Mouse (Mus musculus) G1E (cell line): Measurements from ENCODE around the gene Neurod6. TPM values are rescaled to one million over a fixed set of nuclear protein-coding genes. Genes with fewer than 3 reads are reported as not detected.

Experiments
- ATAC-seq: 2 replicates; pipeline ENCODE4 v1.8.0; 2016; ENCODE audit warnings: mild to moderate bottlenecking; ENCODE audit not compliant: insufficient number of reproducible peaks, poor library complexity, low FRiP score, severe bottlenecking; ENCODE audit errors: extremely low read depth
- DNase-seq: peaks from one replicate; pipeline ENCODE4 v3.0.0; 2012; ENCODE audit warnings: low spot score
- H3K27me3 ChIP-seq: 2 replicates; pipeline ENCODE4 v1.6.1; 2012; ENCODE audit warnings: mild to moderate bottlenecking, low read length, inconsistent platforms; ENCODE audit not compliant: insufficient read depth
- H3K36me3 ChIP-seq: replicated peaks from 2 replicates; pipeline ENCODE3; 2012; ENCODE audit warnings: mild to moderate bottlenecking, inconsistent platforms
- H3K4me1 ChIP-seq: 2 replicates; pipeline ENCODE4 v1.6.1; 2012; ENCODE audit warnings: low read depth, low read length, inconsistent platforms, mixed read lengths; ENCODE audit not compliant: insufficient read depth
- H3K4me3 ChIP-seq: 2 replicates; pipeline ENCODE4 v1.5.1; 2012; ENCODE audit warnings: low read depth, mild to moderate bottlenecking, inconsistent platforms, low read length, moderate library complexity, mixed read lengths
- H3K9me3 ChIP-seq: replicated peaks from 2 replicates; pipeline ENCODE4 v1.6.1; 2012; ENCODE audit warnings: inconsistent platforms
- CTCF ChIP-seq: IDR thresholded peaks from 2 replicates; pipeline ENCODE4 v1.5.1; 2012; ENCODE audit warnings: low read depth, low read length, inconsistent platforms, mixed read lengths
- GATA1 ChIP-seq: IDR thresholded peaks from 2 replicates; pipeline ENCODE4 v1.6.1; 2012; ENCODE audit warnings: borderline replicate concordance, low read length, inconsistent platforms, mixed read lengths
- GATA2 ChIP-seq: IDR thresholded peaks from 2 replicates; pipeline ENCODE4 v1.6.1; 2012; ENCODE audit warnings: low read depth, low read length, inconsistent platforms, borderline replicate concordance
- POLR2AphosphoS5 ChIP-seq: IDR thresholded peaks from 2 replicates; pipeline ENCODE4 v1.6.1; 2012; ENCODE audit warnings: low read depth, low read length, inconsistent platforms; ENCODE audit not compliant: insufficient replicate concordance
- TAL1 ChIP-seq: conservative IDR thresholded peaks from 2 replicates; pipeline ENCODE4 v1.6.1; 2012; ENCODE audit warnings: low read depth, low read length, inconsistent platforms, mixed read lengths
- polyA plus RNA-seq: library from polyadenylated mRNA; stranded (reverse); fragments of >175 nt; gene quantifications from 2 replicates; pipeline ENCODE4 v1.2.3, GENCODE M21; 2012
- total RNA-seq, 2 experiments: library from RNA; stranded (forward) in 1 of 2; stranded (reverse) in 1 of 2; fragments of 200-1000 nt in 1 of 2; fragments of >200 nt in 1 of 2; fragmentation: Nextera tagmentation in 1 of 2; gene quantifications; 2 replicates each; pipeline ENCODE4 v1.2.3; 2014 to 2017

Gene Neurod6
- total and polyA plus RNA-seq, 3 experiments: not detected

GRCm38 (mm10) chr6:55648886-55649285, 32.2 kb downstream of the Neurod6 start:
- no peaks in the 10 kb centered on the region for H3K27me3 ChIP-seq
- TF ChIP-seq POLR2AphosphoS5: no peak
- TF ChIP-seq CTCF: no peak
- no peak for TF ChIP-seq GATA2
- TF ChIP-seq TAL1: no peak
- TF ChIP-seq GATA1: no peak
- H3K4me1 ChIP-seq: no peaks in the 10 kb centered on the region
- H3K9me3 ChIP-seq: no peaks in the 10 kb centered on the region
- no peaks in the 10 kb centered on the region for H3K36me3 ChIP-seq
- DNase-seq (no peak), ATAC-seq (no peak)
- no peak overlapping the region for H3K4me3 ChIP-seq

DNA sequence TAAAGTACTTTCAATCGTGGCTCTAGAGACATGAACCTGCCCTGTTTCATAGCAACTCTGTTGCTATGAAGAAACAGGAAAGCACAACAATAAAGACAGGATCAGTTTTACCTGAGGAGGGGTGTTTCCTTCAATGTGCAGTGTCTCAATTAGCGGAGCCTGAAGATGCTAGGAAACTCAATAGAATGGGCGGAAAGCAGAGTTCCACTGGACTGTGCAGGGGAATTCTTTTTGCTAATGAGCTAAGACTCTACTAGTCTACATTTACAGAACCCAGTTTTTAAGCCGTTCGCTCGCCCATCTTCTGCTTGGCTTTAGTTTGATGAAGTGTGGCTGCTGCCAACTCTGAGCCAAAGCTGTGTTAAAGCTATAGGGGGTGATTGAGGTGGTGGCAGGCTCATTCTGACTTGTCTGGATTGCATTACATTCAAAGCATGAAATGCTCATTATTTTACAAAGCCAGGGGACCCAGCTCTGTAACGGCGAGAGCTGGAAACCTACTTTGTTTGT, 33.2 kb downstream of the Neurod6 start:
- Histone ChIP-seq H3K4me3 (no peak overlapping the region), H3K27me3 (no peaks in the 10 kb centered on the region), H3K9me3 (no peaks in the 10 kb centered on the region), H3K4me1 (no peaks in the 10 kb centered on the region), H3K36me3 (no peaks in the 10 kb centered on the region)
- DNase-seq (no peak), ATAC-seq (no peak)
- TF ChIP-seq GATA1: no peak
- no peak for TF ChIP-seq GATA2
- no peak for TF ChIP-seq CTCF
- no peak for TF ChIP-seq TAL1
- no peak for TF ChIP-seq POLR2AphosphoS5

GRCm38 (mm10) chr6:55646824-55647560, 34.1 kb downstream of the Neurod6 start:
- H3K4me1 ChIP-seq: no peaks in the 10 kb centered on the region
- H3K9me3 ChIP-seq: no peaks in the 10 kb centered on the region
- DNase-seq: no peak
- no peak for ATAC-seq
- TF ChIP-seq CTCF (no peak), GATA2 (no peak), POLR2AphosphoS5 (no peak), TAL1 (no peak), GATA1 (no peak)
- H3K27me3 ChIP-seq: no peaks in the 10 kb centered on the region
- H3K4me3 ChIP-seq: no peak overlapping the region
- no peaks in the 10 kb centered on the region for H3K36me3 ChIP-seq

GRCm38 (mm10) chr6:55646111-55646823, 34.8 kb downstream of the Neurod6 start:
- H3K36me3 ChIP-seq: no peaks in the 10 kb centered on the region
- H3K4me1 ChIP-seq: no peaks in the 10 kb centered on the region
- ATAC-seq (no peak), DNase-seq (no peak)
- H3K4me3 ChIP-seq: no peak overlapping the region
- TF ChIP-seq GATA1: no peak
- no peak for TF ChIP-seq TAL1
- TF ChIP-seq GATA2: no peak
- TF ChIP-seq CTCF: no peak
- no peak for TF ChIP-seq POLR2AphosphoS5
- H3K27me3 ChIP-seq: no peaks in the 10 kb centered on the region
- H3K9me3 ChIP-seq: no peaks in the 10 kb centered on the region

- Histone ChIP-seq H3K4me3 (no peak overlapping the region), H3K9me3 (no peaks in the 10 kb centered on the region), H3K4me1 (no peaks in the 10 kb centered on the region), H3K36me3 (no peaks in the 10 kb centered on the region), H3K27me3 (no peaks in the 10 kb centered on the region)
- TF ChIP-seq GATA2: no peak
- TF ChIP-seq CTCF: no peak
- no peak for TF ChIP-seq GATA1
- no peak for TF ChIP-seq POLR2AphosphoS5
- TF ChIP-seq TAL1: no peak
- DNase-seq (no peak), ATAC-seq (no peak)
Observed at GRCm38 (mm10) chr6:55634662-55635061, 46.4 kb downstream of the Neurod6 start.

Other genes starting within 250 kb of the Neurod6 start
- gene Adcyap1r1, start 229.3 kb downstream of the Neurod6 start, total RNA-seq (2014; fragmentation: Nextera tagmentation): not detected in 2 replicates
- 0.05 TPM in 1 of 2 replicates, not detected in the other for gene Adcyap1r1, start 229.3 kb downstream of the Neurod6 start, total RNA-seq (2017)
- not detected in 2 replicates for gene Adcyap1r1, start 229.3 kb downstream of the Neurod6 start, polyA plus RNA-seq
- gene Itprid1, start 155.6 kb upstream of the Neurod6 start, total RNA-seq (2014; fragmentation: Nextera tagmentation): not detected in 2 replicates
- gene Itprid1, start 155.6 kb upstream of the Neurod6 start, total RNA-seq (2017): not detected in 2 replicates
- gene Itprid1, start 155.6 kb upstream of the Neurod6 start, polyA plus RNA-seq: not detected in 2 replicates